Mouse (Mus musculus): ENCODE results near the gene Nkain4. TPM values are rescaled to one million over a fixed set of nuclear protein-coding genes. Genes with fewer than 3 reads are reported as not detected.

Gene Nkain4
- total and polyA plus RNA-seq, 3 experiments, result not detected

DNA sequence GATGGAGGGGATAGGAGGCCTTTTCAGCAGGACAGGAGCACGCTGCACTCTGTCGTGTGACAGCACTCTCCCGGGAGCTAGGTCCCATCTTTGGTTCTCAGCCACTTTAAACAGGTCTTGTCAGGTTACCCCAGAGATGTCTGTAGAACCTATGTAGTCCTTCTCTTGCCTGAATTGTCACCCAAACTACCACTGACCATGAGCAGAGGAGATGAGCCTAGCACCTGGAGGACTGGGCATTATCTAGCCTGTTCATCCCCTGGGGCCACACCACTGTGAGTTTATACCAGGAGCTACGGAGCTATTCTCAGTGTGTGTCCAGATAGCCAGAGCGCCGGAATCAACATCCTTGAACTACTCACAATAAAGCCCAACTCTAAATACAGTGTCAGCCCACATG lies 56.6 kb downstream of the Nkain4 start:
- no peak for TF ChIP-seq MAX (IDR thresholded peaks at IDR 0.05; ENCODE audit: low read length)
- no peak for TF ChIP-seq MAZ (IDR thresholded peaks at IDR 0.05; ENCODE audit: low read depth, low read length)
- TF ChIP-seq CHD1 (IDR thresholded peaks at IDR 0.05; ENCODE audit: low read depth, low read length), result no peak
- no peak for TF ChIP-seq CTCF (IDR thresholded peaks at IDR 0.05 in 2 of 3, conservative IDR thresholded peaks at IDR 0.05 in 1 of 3; ENCODE audit: control insufficient read depth in 1 of 3, insufficient read depth in 1 of 3, low read depth in 2 of 3, low read length in 3 of 3, poor library complexity in 1 of 3, severe bottlenecking in 1 of 3)
- TF ChIP-seq HCFC1 (IDR thresholded peaks at IDR 0.05; ENCODE audit: low read depth, low read length), result no peak
- TF ChIP-seq TCF12 (IDR thresholded peaks at IDR 0.05; ENCODE audit: low read depth, low read length), result no peak
- TF ChIP-seq EP300 (IDR thresholded peaks at IDR 0.05; ENCODE audit: low read depth in 1 of 2, low read length in 2 of 2), result no peak
- no peak for TF ChIP-seq TBP (IDR thresholded peaks at IDR 0.05; ENCODE audit: low read depth, low read length)
- TF ChIP-seq USF2 (IDR thresholded peaks at IDR 0.05; ENCODE audit: borderline replicate concordance in 1 of 2, insufficient read depth in 1 of 2, low read depth in 1 of 2, low read length in 2 of 2), result no peak
- Histone ChIP-seq H3K27ac (ENCODE audit: control insufficient read depth, low read depth, low read length) (no peak overlapping the region), H3K27me3 (ENCODE audit: control insufficient read depth in 1 of 2, insufficient read depth in 2 of 2, low read length in 2 of 2) (no peaks in the 10 kb centered on the region), H3K4me1 (ENCODE audit: control insufficient read depth in 1 of 2, insufficient read depth in 2 of 2, low read length in 2 of 2) (no peaks in the 10 kb centered on the region), H3K36me3 (ENCODE audit: control insufficient read depth in 1 of 2, insufficient read depth in 2 of 2, low read length in 2 of 2) (no peaks in the 10 kb centered on the region), H3K4me3 (ENCODE audit: control insufficient read depth in 1 of 2, insufficient read depth in 1 of 2, low read depth in 2 of 2, low read length in 2 of 2) (no peak overlapping the region), H3K9ac (ENCODE audit: control insufficient read depth, low read depth, low read length, poor library complexity, severe bottlenecking) (no peak overlapping the region), H3K9me3 (replicated peaks; ENCODE audit: insufficient read depth, low read length) (no peaks in the 10 kb centered on the region), H3K79me2 (ENCODE audit: control insufficient read depth, insufficient read depth, low read length, poor library complexity) (no peaks in the 10 kb centered on the region)
- no peak for DNase-seq (ENCODE audit: low read depth, low spot score)

DNA sequence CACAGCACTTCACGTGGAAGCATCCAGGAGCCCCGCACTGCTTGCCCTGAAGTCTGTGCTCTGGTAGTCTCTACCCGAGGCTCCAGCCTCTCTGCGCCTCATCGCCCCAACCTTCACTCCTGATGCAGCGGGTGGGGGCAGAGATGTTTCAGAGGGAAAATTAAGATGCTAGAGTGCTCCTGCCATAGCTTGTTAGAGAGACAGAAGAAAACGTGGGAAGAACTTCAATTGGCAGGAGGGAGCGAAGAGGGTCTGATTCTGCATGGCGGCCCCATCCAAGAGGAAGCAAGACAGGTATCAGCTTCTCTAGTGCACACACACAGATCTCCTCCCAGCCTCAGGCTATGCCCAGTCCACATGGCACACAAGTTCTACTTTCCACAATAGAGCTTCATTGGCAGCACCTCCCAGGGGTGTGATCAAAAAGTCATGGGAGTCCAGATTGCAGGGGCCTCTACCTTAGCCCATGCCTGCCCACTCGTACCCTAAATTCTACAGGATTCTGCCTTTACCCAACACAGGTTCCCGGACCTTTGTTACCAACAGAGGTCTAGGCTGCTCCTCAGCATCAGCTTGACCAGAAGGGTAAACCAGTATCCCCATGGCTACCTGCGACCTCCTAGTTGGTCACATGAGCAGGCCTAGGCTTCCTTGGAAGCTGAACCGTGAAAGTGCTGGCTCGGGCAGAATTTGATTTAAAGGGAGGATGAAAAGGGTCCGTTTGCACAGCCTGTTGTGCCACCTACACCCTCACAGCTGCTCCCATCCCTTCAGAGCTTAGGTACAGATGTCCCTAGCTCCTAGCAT lies 57.5 kb downstream of the Nkain4 start:
- TF ChIP-seq MYB (IDR thresholded peaks at IDR 0.05; ENCODE audit: low read depth, low read length), result no peak
- Histone ChIP-seq H3K79me2 (ENCODE audit: control insufficient read depth, insufficient read depth, low read length, poor library complexity) (no peaks in the 10 kb centered on the region), H3K36me3 (ENCODE audit: control insufficient read depth in 1 of 2, insufficient read depth in 2 of 2, low read length in 2 of 2) (no peaks in the 10 kb centered on the region), H3K27me3 (ENCODE audit: control insufficient read depth in 1 of 2, insufficient read depth in 2 of 2, low read length in 2 of 2) (no peaks in the 10 kb centered on the region), H3K4me1 (ENCODE audit: control insufficient read depth in 1 of 2, insufficient read depth in 2 of 2, low read length in 2 of 2) (no peaks in the 10 kb centered on the region), H3K27ac (ENCODE audit: control insufficient read depth, low read depth, low read length) (no peak overlapping the region), H3K4me3 (ENCODE audit: control insufficient read depth in 1 of 2, insufficient read depth in 1 of 2, low read depth in 2 of 2, low read length in 2 of 2) (no peak overlapping the region), H3K9ac (ENCODE audit: control insufficient read depth, low read depth, low read length, poor library complexity, severe bottlenecking) (no peak overlapping the region), H3K9me3 (replicated peaks; ENCODE audit: insufficient read depth, low read length) (no peaks in the 10 kb centered on the region)
- no peak for DNase-seq (ENCODE audit: low read depth, low spot score)

DNA sequence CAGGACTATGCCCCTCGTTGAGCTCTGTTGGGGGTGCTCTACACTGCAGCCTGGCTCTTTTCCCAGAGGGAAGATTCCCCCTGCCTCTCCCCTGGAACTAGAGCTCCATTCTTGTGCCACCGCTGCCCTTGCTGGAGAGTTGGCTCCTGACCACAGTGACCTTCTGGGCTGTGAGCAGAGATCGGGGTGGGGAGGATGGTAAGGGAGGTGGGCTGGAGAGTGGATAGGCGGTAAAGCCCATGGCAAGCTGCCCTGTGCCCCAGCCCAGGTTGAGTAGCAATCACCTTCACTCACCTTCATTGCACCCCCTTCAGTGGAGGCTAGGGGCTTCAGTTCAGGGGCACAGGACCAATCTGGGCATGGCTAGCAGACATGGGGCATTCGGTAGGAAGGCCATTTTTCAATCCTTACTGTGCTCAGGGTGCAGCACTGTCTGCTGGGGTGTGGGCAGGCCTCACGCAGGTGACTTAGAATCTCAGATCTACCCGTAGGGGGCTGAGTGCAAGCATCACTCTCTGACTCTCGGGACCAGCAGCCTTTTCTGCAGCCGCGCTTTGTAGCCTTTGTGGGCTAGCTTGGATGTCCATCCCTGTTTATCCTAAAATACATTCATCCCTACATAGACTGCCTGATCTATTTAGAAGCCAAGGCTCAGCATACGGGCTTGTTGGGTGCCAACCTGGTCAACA lies 58.5 kb downstream of the Nkain4 start:
- TF ChIP-seq MEF2A (IDR thresholded peaks at IDR 0.05; ENCODE audit: extremely low read depth, insufficient replicate concordance, low read depth, low read length, poor library complexity, severe bottlenecking) (no peak), MAZ (IDR thresholded peaks at IDR 0.05; ENCODE audit: low read depth, low read length) (no peak), ZKSCAN1 (IDR thresholded peaks at IDR 0.05; ENCODE audit: low read depth, low read length) (no peak), POLR2AphosphoS5 (IDR thresholded peaks at IDR 0.05; ENCODE audit: borderline replicate concordance, low read depth, low read length) (no peak), TBP (IDR thresholded peaks at IDR 0.05; ENCODE audit: low read depth, low read length) (no peak), CHD1 (IDR thresholded peaks at IDR 0.05; ENCODE audit: low read depth, low read length) (no peak)
- Histone ChIP-seq H3K27ac (ENCODE audit: control insufficient read depth, low read depth, low read length) (no peak overlapping the region), H3K27me3 (ENCODE audit: control insufficient read depth in 1 of 2, insufficient read depth in 2 of 2, low read length in 2 of 2) (no peaks in the 10 kb centered on the region), H3K4me3 (ENCODE audit: control insufficient read depth in 1 of 2, insufficient read depth in 1 of 2, low read depth in 2 of 2, low read length in 2 of 2) (no peak overlapping the region), H3K9ac (ENCODE audit: control insufficient read depth, low read depth, low read length, poor library complexity, severe bottlenecking) (no peak overlapping the region), H3K36me3 (ENCODE audit: control insufficient read depth in 1 of 2, insufficient read depth in 2 of 2, low read length in 2 of 2) (no peaks in the 10 kb centered on the region), H3K4me1 (ENCODE audit: control insufficient read depth in 1 of 2, insufficient read depth in 2 of 2, low read length in 2 of 2) (no peaks in the 10 kb centered on the region), H3K9me3 (replicated peaks; ENCODE audit: insufficient read depth, low read length) (no peaks in the 10 kb centered on the region), H3K79me2 (ENCODE audit: control insufficient read depth, insufficient read depth, low read length, poor library complexity) (no peaks in the 10 kb centered on the region)
- DNase-seq (ENCODE audit: low read depth, low spot score), result no peak

All from MEL (cell line).